Mouse (Mus musculus) embryonic facial prominence, embryonic 15.5 days (tissue): ENCODE measurements around the gene Shroom4. TPM values are rescaled to one million over a fixed set of nuclear protein-coding genes. Genes with fewer than 3 reads are reported as not detected.

Experiments
- ATAC-seq: fragments of 200-750 bp; cut with Nextera tagmentation; 2 replicates; pipeline ENCODE4 v1.8.0; 2017; ENCODE audit warnings: low read depth, moderate TSS enrichment; ENCODE audit not compliant: insufficient number of reproducible peaks, low FRiP score, low TSS enrichment
- H3K27ac ChIP-seq: fragments of 300-500 bp; sonication (generic); replicated peaks from 2 replicates; pipeline ENCODE4 v1.5.1; 2015; ENCODE audit warnings: mild to moderate bottlenecking, inconsistent platforms
- H3K27me3 ChIP-seq: fragments of 300-500 bp; sonication (generic); 2 replicates; pipeline ENCODE4 v1.6.1; 2015; ENCODE audit warnings: inconsistent platforms
- H3K36me3 ChIP-seq: fragments of 300-500 bp; sonication (generic); 2 replicates; pipeline ENCODE4 v1.6.1; 2015; ENCODE audit warnings: mild to moderate bottlenecking, inconsistent platforms
- H3K4me1 ChIP-seq: fragments of 300-500 bp; sonication (generic); 2 replicates; pipeline ENCODE4 v1.6.1; 2015; ENCODE audit warnings: inconsistent platforms
- H3K4me2 ChIP-seq: fragments of 300-500 bp; sonication (generic); replicated peaks from 2 replicates; pipeline ENCODE4 v1.6.1; 2015; ENCODE audit warnings: mild to moderate bottlenecking, inconsistent platforms
- H3K4me3 ChIP-seq: fragments of 300-500 bp; sonication (generic); replicated peaks from 2 replicates; pipeline ENCODE4 v1.5.1; 2015; ENCODE audit warnings: mild to moderate bottlenecking, inconsistent platforms
- H3K9ac ChIP-seq: fragments of 300-500 bp; sonication (generic); 2 replicates; pipeline ENCODE4 v1.6.1; 2015; ENCODE audit warnings: inconsistent platforms
- H3K9me3 ChIP-seq: fragments of 300-500 bp; sonication (generic); replicated peaks from 2 replicates; pipeline ENCODE4 v1.6.1; 2016; ENCODE audit warnings: inconsistent platforms
- WGBS: fragments of 180-500 bp; shearing (Covaris S2); methylation state at CpG from one replicate; pipeline ENCODE4 v1.1.7; 2015; 5-methylcytosine and 5-hydroxymethylcytosine counted together
- polyA plus RNA-seq: library from polyadenylated mRNA; unstranded; fragments of >200 nt; fragmentation: Nextera tagmentation; extraction: Ambion mirVana; gene quantifications from 2 replicates; pipeline ENCODE4 v1.2.1, GENCODE M21; 2015

The Shroom4 gene
- polyA plus RNA-seq, 1 experiment from 2014 or later: 4.9 TPM

DNA sequence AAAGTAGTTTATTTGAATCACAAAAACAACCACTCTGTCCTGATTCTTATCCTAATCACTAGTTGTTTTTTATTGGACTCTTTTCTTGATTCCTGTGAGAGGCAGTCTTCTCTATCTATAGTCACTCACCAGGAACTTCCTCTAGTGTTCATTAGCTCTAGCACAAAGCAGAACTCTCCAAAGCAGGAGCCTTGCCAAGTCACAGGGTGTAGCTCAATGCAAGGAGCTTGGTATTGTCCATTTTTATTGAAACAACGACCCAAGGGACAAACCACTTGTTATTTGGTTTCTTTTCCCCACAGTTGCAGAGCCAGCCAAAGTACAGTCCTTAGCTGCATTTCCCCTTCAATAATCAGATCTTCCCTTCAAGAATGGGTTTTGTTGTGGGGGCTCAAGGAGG, 181.5 kb downstream of the Shroom4 start:
- no peaks in the 10 kb centered on the region for H3K36me3 ChIP-seq
- ATAC-seq: no peak
- no peak overlapping the region for H3K9ac ChIP-seq
- no peaks in the 10 kb centered on the region for H3K9me3 ChIP-seq
- WGBS: 70% methylated on average over 1 of the region's 1 CpGs
- no peak overlapping the region for H3K27ac ChIP-seq
- no peak overlapping the region for H3K4me2 ChIP-seq
- no peak overlapping the region for H3K4me3 ChIP-seq
- no peaks in the 10 kb centered on the region for H3K27me3 ChIP-seq
- no peaks in the 10 kb centered on the region for H3K4me1 ChIP-seq

- 86% methylated on average over 2 of the region's 2 CpGs for WGBS
- Histone ChIP-seq H3K36me3 (no peaks in the 10 kb centered on the region), H3K4me2 (no peak overlapping the region), H3K4me3 (no peak overlapping the region), H3K9me3 (no peaks in the 10 kb centered on the region), H3K9ac (no peak overlapping the region), H3K27me3 (no peaks in the 10 kb centered on the region), H3K27ac (no peak overlapping the region), H3K4me1 (no peaks in the 10 kb centered on the region)
- no peak for ATAC-seq
Observed at GRCm38 (mm10) chrX:6582646-6583045, 183.0 kb downstream of the Shroom4 start.

DNA sequence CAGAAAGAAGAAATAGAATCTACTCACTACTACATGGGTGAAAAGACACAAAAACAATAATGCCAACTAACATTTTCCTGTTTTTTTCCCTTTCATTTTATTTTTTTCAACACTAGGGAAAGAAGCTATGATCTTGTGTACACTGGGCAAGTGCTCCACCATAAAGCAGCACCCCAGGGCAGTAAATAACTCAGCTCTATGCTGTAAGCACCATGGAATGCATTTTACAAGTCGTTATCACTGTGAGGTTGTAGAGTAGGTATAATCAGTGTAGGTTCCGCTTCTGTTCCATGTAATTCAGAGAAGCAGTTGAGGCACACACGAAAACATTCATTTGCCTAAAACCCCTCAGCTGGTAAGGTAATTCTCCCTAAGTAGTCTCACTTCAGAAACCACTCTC, 194.5 kb downstream of the Shroom4 start:
- Histone ChIP-seq H3K4me3 (no peak overlapping the region), H3K4me1 (no peaks in the 10 kb centered on the region), H3K9me3 (no peaks in the 10 kb centered on the region), H3K4me2 (no peak overlapping the region), H3K36me3 (no peaks in the 10 kb centered on the region), H3K27me3 (no peaks in the 10 kb centered on the region), H3K27ac (no peak overlapping the region), H3K9ac (no peak overlapping the region)
- 81% methylated on average over 3 of the region's 3 CpGs for WGBS
- ATAC-seq: no peak

DNA sequence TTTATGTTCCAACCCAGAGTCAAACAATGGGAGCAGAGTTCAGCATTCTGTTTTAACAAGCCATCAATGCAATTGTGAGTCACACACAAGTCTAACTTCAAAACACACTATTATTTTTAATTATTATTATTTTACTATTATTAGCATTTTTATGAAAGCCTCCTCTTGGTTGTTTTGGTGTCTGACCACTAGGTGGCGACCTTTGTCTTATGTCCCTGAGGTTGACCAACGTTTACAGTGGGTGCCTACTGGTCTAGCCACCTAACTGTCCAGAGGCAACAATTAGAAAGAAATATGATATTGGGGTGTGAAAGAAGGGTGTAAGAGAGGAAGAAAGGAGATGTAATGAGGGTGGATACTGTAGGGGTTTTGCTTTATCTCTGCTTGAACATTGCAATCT, 254.4 kb downstream of the Shroom4 start:
- 8% methylated on average over 2 of the region's 2 CpGs for WGBS
- no peak overlapping the region for H3K4me2 ChIP-seq
- no peak overlapping the region for H3K27ac ChIP-seq
- H3K4me1 ChIP-seq: no peaks in the 10 kb centered on the region
- H3K9me3 ChIP-seq: no peaks in the 10 kb centered on the region
- H3K36me3 ChIP-seq: no peaks in the 10 kb centered on the region
- no peaks in the 10 kb centered on the region for H3K27me3 ChIP-seq
- no peak overlapping the region for H3K4me3 ChIP-seq
- ATAC-seq: no peak
- no peak overlapping the region for H3K9ac ChIP-seq

- 76% methylated on average over 1 of the region's 1 CpGs for WGBS
Observed at GRCm38 (mm10) chrX:6658820-6659324, 259.2 kb downstream of the Shroom4 start.

More at GRCm38 (mm10) chrX:6658820-6659324, 259.2 kb downstream of the Shroom4 start:
- Histone ChIP-seq H3K36me3 (no peaks in the 10 kb centered on the region), H3K9ac (no peak overlapping the region), H3K4me2 (no peak overlapping the region), H3K9me3 (no peaks in the 10 kb centered on the region), H3K4me1 (no peaks in the 10 kb centered on the region), H3K27ac (no peak overlapping the region), H3K4me3 (no peak overlapping the region), H3K27me3 (no peaks in the 10 kb centered on the region)
- no peak for ATAC-seq

Other genes starting within 250 kb of the Shroom4 start
- 4.9 and 5.0 TPM in 2 replicates for gene Nudt10, start 226.8 kb upstream of the Shroom4 start, polyA plus RNA-seq
- gene Bmp15, start 79.1 kb upstream of the Shroom4 start, polyA plus RNA-seq: 0.17 and 0.21 TPM in 2 replicates